Mouse (Mus musculus) layer of hippocampus, adult 11-12 months (tissue): ENCODE results near the gene Hivep2.
A peak's percentile ranks its signal among the peaks of the same experiment; 100 is the strongest.

Experiments
- DNase-seq: peaks from one replicate; pipeline ENCODE4 v3.0.0; 2022; ENCODE audit warnings: low spot score

The Hivep2 gene

GRCm38 (mm10) chr10:13973563-13974179, 7.8 kb downstream of the Hivep2 start:
- peak; percentile 21 for DNase-seq

GRCm38 (mm10) chr10:13974472-13974871, 8.6 kb downstream of the Hivep2 start:
- no peak for DNase-seq

- DNase-seq, result no peak
Observed at GRCm38 (mm10) chr10:13975861-13976260, 10.0 kb downstream of the Hivep2 start.

GRCm38 (mm10) chr10:13976267-13976666, 10.4 kb downstream of the Hivep2 start:
- no peak for DNase-seq

GRCm38 (mm10) chr10:13982271-13982670, 16.4 kb downstream of the Hivep2 start:
- DNase-seq, result no peak

- peak; percentile 76 for DNase-seq
Observed at GRCm38 (mm10) chr10:13982769-13983381, 17.0 kb downstream of the Hivep2 start.

GRCm38 (mm10) chr10:13983631-13984030, 17.8 kb downstream of the Hivep2 start:
- DNase-seq, result no peak

- DNase-seq, result no peak
Observed at GRCm38 (mm10) chr10:13984233-13984632, 18.4 kb downstream of the Hivep2 start.

GRCm38 (mm10) chr10:13986539-13986938, 20.7 kb downstream of the Hivep2 start:
- no peak for DNase-seq

- no peak for DNase-seq
Observed at GRCm38 (mm10) chr10:13987336-13987735, 21.5 kb downstream of the Hivep2 start.

GRCm38 (mm10) chr10:13988280-13988679, 22.4 kb downstream of the Hivep2 start:
- DNase-seq, result peak; percentile 22

GRCm38 (mm10) chr10:13988757-13989156, 22.9 kb downstream of the Hivep2 start:
- DNase-seq, result no peak

- DNase-seq, result no peak
Observed at GRCm38 (mm10) chr10:13990842-13991241, 25.0 kb downstream of the Hivep2 start.

GRCm38 (mm10) chr10:13993411-13993810, 27.5 kb downstream of the Hivep2 start:
- no peak for DNase-seq

- no peak for DNase-seq
Observed at GRCm38 (mm10) chr10:13997336-13997735, 31.5 kb downstream of the Hivep2 start.

- no peak for DNase-seq
Observed at GRCm38 (mm10) chr10:14004769-14005517, 39.1 kb downstream of the Hivep2 start.

- DNase-seq, result no peak
Observed at GRCm38 (mm10) chr10:14009721-14010120, 43.8 kb downstream of the Hivep2 start.

GRCm38 (mm10) chr10:14016287-14016970, 50.6 kb downstream of the Hivep2 start:
- peak; percentile 26 for DNase-seq

GRCm38 (mm10) chr10:14017338-14017737, 51.5 kb downstream of the Hivep2 start:
- DNase-seq, result no peak

- DNase-seq, result no peak
Observed at GRCm38 (mm10) chr10:14017822-14018364, 52.0 kb downstream of the Hivep2 start.

- no peak for DNase-seq
Observed at GRCm38 (mm10) chr10:14018672-14019071, 52.8 kb downstream of the Hivep2 start.

- DNase-seq, result no peak
Observed at GRCm38 (mm10) chr10:14019198-14019597, 53.3 kb downstream of the Hivep2 start.
